Mouse (Mus musculus): ENCODE results near the gene Idh3a. TPM values are rescaled to one million over a fixed set of nuclear protein-coding genes. Genes with fewer than 3 reads are reported as not detected.

Idh3a gene
- polyA plus RNA-seq, 2 experiments = 40.0 to 90.7 TPM

DNA sequence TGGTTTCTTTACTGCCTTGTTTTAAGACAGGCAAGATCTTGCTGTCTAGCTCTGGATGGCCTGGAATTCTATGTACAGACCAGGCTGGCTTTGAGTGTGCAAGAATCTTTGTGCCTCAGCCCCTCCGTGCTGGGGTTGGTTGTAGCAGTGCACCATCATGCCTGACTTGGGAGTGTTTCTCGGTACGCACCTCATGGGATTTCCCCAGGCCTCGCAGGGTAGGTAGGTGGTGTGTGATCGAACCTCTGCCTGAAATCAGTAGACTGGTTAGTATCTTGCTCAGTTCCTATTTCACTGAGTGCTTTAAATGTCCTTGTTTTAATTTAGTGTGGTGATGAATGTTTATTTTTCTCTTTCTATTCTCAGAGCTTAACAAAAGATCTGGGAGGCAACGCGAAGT is 16.8 kb downstream of the Idh3a start:
- 82% methylated on average over 7 of the region's 7 CpGs for WGBS (ENCODE audit: insufficient replicate concordance)
- H3K4me3 ChIP-seq (ENCODE audit: insufficient read depth in 1 of 2, low read depth in 2 of 2, low read length in 2 of 2) = no peak overlapping the region
- TF ChIP-seq EP300 (IDR thresholded peaks at IDR 0.05; ENCODE audit: low read depth) (no peak), CTCF (IDR thresholded peaks at IDR 0.05; ENCODE audit: low read depth) (no peak)
- no peak for DNase-seq (ENCODE audit: low read depth in 3 of 3, low spot score in 3 of 3)
- no peak overlapping the region for H3K9ac ChIP-seq (replicated peaks)
- no peaks in the 10 kb centered on the region for H3K4me1 ChIP-seq (replicated peaks; ENCODE audit: control insufficient read depth in 2 of 2, insufficient read depth in 2 of 2, low read length in 1 of 2)
- peaks cover 19% of the 10 kb centered on the region for H3K36me3 ChIP-seq (replicated peaks; ENCODE audit: control insufficient read depth, insufficient read depth, low read depth)
- ATAC-seq (ENCODE audit: insufficient read depth) = no peak
- H3K4me2 ChIP-seq (ENCODE audit: low read depth) = no peak overlapping the region
- H3K27ac ChIP-seq = no peak overlapping the region
- H3K9me3 ChIP-seq (ENCODE audit: control insufficient read depth, low read length) = no peaks in the 10 kb centered on the region
- H3K27me3 ChIP-seq (ENCODE audit: control insufficient read depth, insufficient read depth, low read length) = no peaks in the 10 kb centered on the region

DNA sequence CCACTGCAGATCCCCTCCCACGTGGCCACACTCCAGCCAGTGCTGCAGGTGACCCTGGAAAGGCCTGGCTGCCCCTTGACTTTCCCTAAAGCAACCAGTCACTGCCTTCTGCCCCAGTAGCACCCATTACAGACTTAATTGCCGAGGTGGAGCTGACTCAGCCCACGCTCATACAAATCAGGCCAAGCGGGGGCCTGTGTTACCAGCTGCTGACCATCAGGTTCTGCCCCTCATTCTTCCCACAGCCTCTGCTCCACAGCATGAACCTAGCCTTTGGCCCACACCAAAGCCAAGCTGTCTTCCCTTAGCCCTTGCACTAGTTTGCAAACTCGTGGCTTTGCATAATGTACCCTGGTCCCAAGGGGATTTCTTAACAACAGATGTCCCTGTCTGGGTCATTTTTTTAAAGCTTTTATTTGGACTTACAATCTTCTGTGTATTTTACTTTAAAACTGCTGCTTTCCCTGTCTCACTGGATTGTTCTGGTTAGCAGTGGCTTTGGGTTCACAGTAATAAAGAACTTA is 18.1 kb downstream of the Idh3a start:
- no peak overlapping the region for H3K27ac ChIP-seq
- WGBS (ENCODE audit: insufficient replicate concordance) = 75% methylated on average over 5 of the region's 5 CpGs
- no peak for ATAC-seq (ENCODE audit: insufficient read depth)
- H3K4me2 ChIP-seq (ENCODE audit: low read depth) = no peak overlapping the region
- no peaks in the 10 kb centered on the region for H3K4me1 ChIP-seq (replicated peaks; ENCODE audit: control insufficient read depth in 2 of 2, insufficient read depth in 2 of 2, low read length in 1 of 2)
- TF ChIP-seq CTCF (IDR thresholded peaks at IDR 0.05; ENCODE audit: low read depth) (no peak), EP300 (IDR thresholded peaks at IDR 0.05; ENCODE audit: low read depth) (no peak)
- no peak overlapping the region for H3K9ac ChIP-seq (replicated peaks)
- peaks cover 15% of the 10 kb centered on the region for H3K36me3 ChIP-seq (replicated peaks; ENCODE audit: control insufficient read depth, insufficient read depth, low read depth)
- no peaks in the 10 kb centered on the region for H3K27me3 ChIP-seq (ENCODE audit: control insufficient read depth, insufficient read depth, low read length)
- no peak overlapping the region for H3K4me3 ChIP-seq (ENCODE audit: insufficient read depth in 1 of 2, low read depth in 2 of 2, low read length in 2 of 2)
- no peak for DNase-seq (ENCODE audit: low read depth in 3 of 3, low spot score in 3 of 3)
- no peaks in the 10 kb centered on the region for H3K9me3 ChIP-seq (ENCODE audit: control insufficient read depth, low read length)

DNA sequence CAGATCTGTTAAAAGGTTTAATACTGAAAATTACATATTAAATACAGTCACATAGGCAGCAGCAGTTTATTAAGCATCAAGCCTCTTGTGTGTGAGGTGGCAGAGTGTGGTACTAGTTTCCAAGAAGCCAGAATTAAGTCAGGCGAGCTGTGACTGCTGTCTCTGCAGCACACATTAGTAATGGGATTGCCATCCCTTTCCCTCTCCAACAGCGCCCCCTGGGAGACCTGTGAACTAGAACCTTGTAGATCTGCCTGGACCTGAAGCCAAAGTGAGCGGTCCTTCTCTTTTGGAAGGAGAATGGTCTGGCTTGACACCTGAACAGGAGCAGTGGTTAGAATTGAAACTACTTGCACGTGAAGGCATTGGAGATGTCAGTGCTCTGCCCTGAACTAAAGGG is 18.8 kb downstream of the Idh3a start:
- H3K27ac ChIP-seq = no peak overlapping the region
- H3K9me3 ChIP-seq (ENCODE audit: control insufficient read depth, low read length) = no peaks in the 10 kb centered on the region
- H3K36me3 ChIP-seq (replicated peaks; ENCODE audit: control insufficient read depth, insufficient read depth, low read depth) = peaks cover 8% of the 10 kb centered on the region
- H3K9ac ChIP-seq (replicated peaks) = no peak overlapping the region
- H3K4me2 ChIP-seq (ENCODE audit: low read depth) = no peak overlapping the region
- H3K4me1 ChIP-seq (replicated peaks; ENCODE audit: control insufficient read depth in 2 of 2, insufficient read depth in 2 of 2, low read length in 1 of 2) = no peaks in the 10 kb centered on the region
- 48% methylated on average over 4 of the region's 4 CpGs for WGBS (ENCODE audit: insufficient replicate concordance)
- no peak for ATAC-seq (ENCODE audit: insufficient read depth)
- TF ChIP-seq CTCF (IDR thresholded peaks at IDR 0.05; ENCODE audit: low read depth) (peak; percentile 76), EP300 (IDR thresholded peaks at IDR 0.05; ENCODE audit: low read depth) (no peak)
- H3K4me3 ChIP-seq (ENCODE audit: insufficient read depth in 1 of 2, low read depth in 2 of 2, low read length in 2 of 2) = no peak overlapping the region
- no peak for DNase-seq (ENCODE audit: low read depth in 3 of 3, low spot score in 3 of 3)
- H3K27me3 ChIP-seq (ENCODE audit: control insufficient read depth, insufficient read depth, low read length) = no peaks in the 10 kb centered on the region

DNA sequence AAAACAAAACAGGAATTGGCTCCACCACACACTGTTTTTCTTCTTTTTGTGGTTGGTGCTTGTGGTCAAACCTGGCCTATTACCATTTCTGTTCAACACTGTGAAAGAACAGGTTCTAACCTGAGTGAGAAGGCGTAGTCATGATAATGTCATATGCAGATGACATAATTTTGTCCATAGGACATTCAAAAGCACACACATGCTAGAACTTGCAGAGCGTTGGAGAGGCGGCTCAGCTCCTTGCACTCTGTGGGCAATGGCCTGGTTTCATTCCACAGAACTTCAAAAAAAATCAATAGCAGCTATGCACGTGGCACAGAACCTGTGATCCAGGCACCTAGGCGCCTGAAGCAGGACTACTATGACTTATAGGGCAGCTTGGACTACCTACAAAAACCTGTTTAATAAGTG is 26.7 kb downstream of the Idh3a start:
- 62% methylated on average over 5 of the region's 5 CpGs for WGBS (ENCODE audit: insufficient replicate concordance)
- Histone ChIP-seq H3K4me3 (ENCODE audit: insufficient read depth in 1 of 2, low read depth in 2 of 2, low read length in 2 of 2) (no peak overlapping the region), H3K27me3 (ENCODE audit: control insufficient read depth, insufficient read depth, low read length) (no peaks in the 10 kb centered on the region), H3K36me3 (replicated peaks; ENCODE audit: control insufficient read depth, insufficient read depth, low read depth) (no peaks in the 10 kb centered on the region), H3K9ac (replicated peaks) (no peak overlapping the region), H3K9me3 (ENCODE audit: control insufficient read depth, low read length) (no peaks in the 10 kb centered on the region), H3K4me1 (replicated peaks; ENCODE audit: control insufficient read depth in 2 of 2, insufficient read depth in 2 of 2, low read length in 1 of 2) (0 out of 4 replicates have a peak, but pooled peaks cover 0 to 3% of the 10 kb centered on the region in 2 experiments), H3K27ac (no peak overlapping the region), H3K4me2 (ENCODE audit: low read depth) (no peak overlapping the region)
- no peak for TF ChIP-seq CTCF (IDR thresholded peaks at IDR 0.05; ENCODE audit: low read depth)
- no peak for TF ChIP-seq EP300 (IDR thresholded peaks at IDR 0.05; ENCODE audit: low read depth)
- DNase-seq (ENCODE audit: low read depth in 3 of 3, low spot score in 3 of 3) = no peak
- no peak for ATAC-seq (ENCODE audit: insufficient read depth)

DNA sequence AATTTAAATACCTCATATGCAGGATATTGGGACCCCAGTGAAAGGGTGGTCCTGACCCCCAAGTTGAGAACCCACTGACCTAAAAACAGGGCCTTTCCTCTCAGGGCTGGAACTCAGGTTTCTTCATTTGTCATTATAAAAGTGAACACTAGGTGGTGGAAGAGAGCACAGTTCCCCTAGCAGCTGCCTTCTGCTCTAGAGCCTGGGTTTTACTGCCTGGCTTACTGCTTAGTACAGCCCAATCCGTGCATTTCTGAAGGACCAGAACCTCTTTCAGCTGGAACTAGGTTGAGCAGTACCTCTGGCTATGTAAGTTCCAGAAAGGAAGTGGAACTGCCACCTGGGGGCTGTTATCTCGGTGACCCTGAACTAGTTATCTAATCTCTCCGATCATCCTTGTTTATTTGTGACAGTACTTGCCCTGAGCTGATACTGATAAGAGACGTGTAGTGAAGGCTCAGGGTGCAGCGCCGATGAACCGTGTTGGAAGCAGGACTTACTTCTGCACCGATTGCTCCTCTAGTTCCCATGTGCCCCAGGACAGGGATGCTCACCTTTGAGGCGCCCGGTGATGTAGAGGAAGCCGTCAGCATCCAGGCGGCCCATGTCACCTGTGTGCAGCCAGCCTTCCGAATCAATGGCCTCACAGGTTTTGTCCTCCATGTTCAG is 28.2 kb downstream of the Idh3a start:
- H3K36me3 ChIP-seq (replicated peaks; ENCODE audit: control insufficient read depth, insufficient read depth, low read depth) = no peaks in the 10 kb centered on the region
- H3K9ac ChIP-seq (replicated peaks) = no peak overlapping the region
- no peak overlapping the region for H3K4me3 ChIP-seq (ENCODE audit: insufficient read depth in 1 of 2, low read depth in 2 of 2, low read length in 2 of 2)
- no peaks in the 10 kb centered on the region for H3K27me3 ChIP-seq (ENCODE audit: control insufficient read depth, insufficient read depth, low read length)
- WGBS (ENCODE audit: insufficient replicate concordance) = 42% methylated on average over 13 of the region's 13 CpGs
- TF ChIP-seq EP300 (IDR thresholded peaks at IDR 0.05; ENCODE audit: low read depth) = no peak
- peak; percentile 82 for TF ChIP-seq CTCF (IDR thresholded peaks at IDR 0.05; ENCODE audit: low read depth)
- no peak overlapping the region for H3K4me2 ChIP-seq (ENCODE audit: low read depth)
- DNase-seq (ENCODE audit: low read depth in 3 of 3, low spot score in 3 of 3) = peak; percentile 13 to 32 (median 24)
- H3K27ac ChIP-seq = no peak overlapping the region
- H3K9me3 ChIP-seq (ENCODE audit: control insufficient read depth, low read length) = no peaks in the 10 kb centered on the region
- 0 out of 4 replicates have a peak, but pooled peaks cover 0 to 3% of the 10 kb centered on the region in 2 experiments for H3K4me1 ChIP-seq (replicated peaks; ENCODE audit: control insufficient read depth in 2 of 2, insufficient read depth in 2 of 2, low read length in 1 of 2)
- ATAC-seq (ENCODE audit: insufficient read depth) = peak; percentile 15; the same call in 1 of the 2 replicates
